ENCODE assay signal across 9 mouse cellular contexts in the genomic region with DNA sequence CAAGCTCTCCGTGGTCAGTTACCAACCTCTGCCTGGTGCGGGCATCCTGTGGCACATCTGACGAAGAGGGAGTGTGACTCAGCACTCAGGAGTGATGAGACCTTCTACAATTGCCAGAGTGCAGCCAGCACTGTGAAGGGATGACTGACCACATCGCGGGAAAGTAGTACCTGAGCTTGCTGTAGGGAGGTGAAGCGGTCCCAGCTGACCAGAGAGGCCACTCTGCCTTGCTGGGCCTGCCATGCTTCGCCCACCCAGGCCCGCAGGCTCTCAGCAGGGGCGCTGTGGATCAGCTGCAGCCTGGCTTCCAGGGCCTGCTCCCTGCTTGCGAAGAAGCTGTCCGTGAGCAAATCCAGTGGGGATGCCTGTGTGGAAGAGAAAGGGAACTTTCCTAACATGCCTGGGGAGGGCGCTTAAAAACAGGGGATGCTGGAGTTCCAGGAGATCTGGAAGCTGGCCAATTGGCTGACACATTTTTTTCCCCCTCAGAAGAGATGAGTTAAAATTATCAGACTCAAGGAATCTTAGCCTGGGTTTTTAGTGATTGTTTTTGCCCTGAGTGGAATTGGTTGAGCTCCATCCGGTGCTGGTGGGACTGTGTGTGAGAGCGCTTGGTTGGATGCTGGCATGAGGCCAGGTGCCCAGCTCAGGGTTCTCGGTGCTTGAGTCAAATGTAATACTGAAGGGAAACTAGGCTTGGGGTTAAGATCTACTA. TPM values are rescaled to one million over a fixed set of nuclear protein-coding genes. Genes with fewer than 3 reads are reported as not detected.
A peak's percentile ranks its signal among the peaks of the same experiment; 100 is the strongest.
DNase-seq lines count a peak whose midpoint lies in the region; ATAC-seq lines count a peak whose summit lies in the region.
"Had no signal": no experiment of that assay in that cellular context is flagged by ENCODE, and none has a peak within 500 bp of the region (broad histone marks: within the 10 kb centered on the region; RNA-seq: fewer than 3 reads in every experiment).

No protein-coding gene starts in this region.

- intact Hi-C loops in left cerebral cortex, postnatal 14 days (cut with DNase I): no loop called here

- H3K4me3 ChIP-seq in hindbrain, embryonic 13.5 days: no peak overlapping the region
- H3K4me3 ChIP-seq in hindbrain, embryonic 12.5 days: no peak overlapping the region
- H3K4me3 ChIP-seq: lung, embryonic 15.5 days had no signal

- H3K4me2 ChIP-seq in hindbrain, embryonic 13.5 days: no peak overlapping the region
- no peak overlapping the region for H3K4me2 ChIP-seq in hindbrain, embryonic 12.5 days (replicated peaks)
- H3K4me2 ChIP-seq: lung, embryonic 15.5 days had no signal

- peaks cover 57% of the 10 kb centered on the region for H3K36me3 ChIP-seq in hindbrain, embryonic 13.5 days
- peaks cover 50% of the 10 kb centered on the region for H3K36me3 ChIP-seq in hindbrain, embryonic 12.5 days

- ATAC-seq in hindbrain, embryonic 13.5 days (ENCODE audit: low FRiP score): no peak
- ATAC-seq in hindbrain, embryonic 12.5 days (ENCODE audit: low FRiP score): no peak

- H3K9ac ChIP-seq in hindbrain, embryonic 13.5 days: no peak overlapping the region
- no peak overlapping the region for H3K9ac ChIP-seq in hindbrain, embryonic 12.5 days
- H3K9ac ChIP-seq: lung, embryonic 15.5 days had no signal

- WGBS in hindbrain, embryonic 13.5 days: 79% methylated on average over 15 of the region's 15 CpGs
- 90% methylated on average over 15 of the region's 15 CpGs for WGBS in hindbrain, embryonic 12.5 days

- peak; percentile 56 for DNase-seq in 416B (ENCODE audit: low read depth)
- DNase-seq in cerebellum, postnatal 36 days: peak; percentile 42 to 43
- DNase-seq in left cerebral cortex, postnatal 14 days (ENCODE audit: low spot score in 2 of 2): peak; percentile 63 to 67
- DNase-seq in thymus, postnatal 10 days (ENCODE audit: low spot score in 2 of 2): no peak
- DNase-seq in spleen, postnatal 10 days (ENCODE audit: low spot score in 2 of 2): no peak
- DNase-seq in urinary bladder, postnatal 14 days (ENCODE audit: low spot score): no peak

- no peaks in the 10 kb centered on the region for H3K27me3 ChIP-seq in hindbrain, embryonic 13.5 days
- H3K27me3 ChIP-seq in hindbrain, embryonic 12.5 days: no peaks in the 10 kb centered on the region
- H3K27me3 ChIP-seq: lung, embryonic 15.5 days had no signal

- 0 out of 2 replicates have a peak overlapping the region, but pooled peaks have one; percentile 44 for H3K27ac ChIP-seq in hindbrain, embryonic 13.5 days
- H3K27ac ChIP-seq in hindbrain, embryonic 12.5 days: no peak overlapping the region
- H3K27ac ChIP-seq: lung, embryonic 15.5 days had no signal

- H3K4me1 ChIP-seq in hindbrain, embryonic 13.5 days (replicated peaks): peaks cover 24% of the 10 kb centered on the region
- H3K4me1 ChIP-seq in hindbrain, embryonic 12.5 days: 0 out of 2 replicates have a peak, but pooled peaks cover 5% of the 10 kb centered on the region
- H3K4me1 ChIP-seq: lung, embryonic 15.5 days had no signal

- no peaks in the 10 kb centered on the region for H3K9me3 ChIP-seq in hindbrain, embryonic 13.5 days
- H3K9me3 ChIP-seq in hindbrain, embryonic 12.5 days (replicated peaks): no peaks in the 10 kb centered on the region
- H3K9me3 ChIP-seq: lung, embryonic 15.5 days had no signal

RNA-seq across cellular contexts. Expression of a gene that starts 24.6 kb away (rescaled TPM):
- polyA plus RNA-seq in hindbrain, embryonic 13.5 days (2015; fragmentation: Nextera tagmentation; extraction: Ambion mirVana): 7.8 and 9.1 TPM in 2 replicates
- polyA plus RNA-seq in hindbrain, embryonic 12.5 days (2016; fragmentation: Nextera tagmentation; extraction: Ambion mirVana): 9.1 and 10.1 TPM in 2 replicates
- 1 to 10 TPM; 8.9 to 9.0 TPM for total RNA-seq in left cerebral cortex, postnatal 14 days (2021)

RNA-seq across cellular contexts. Expression of a gene that starts 42.8 kb away (rescaled TPM):
- polyA plus RNA-seq in hindbrain, embryonic 13.5 days (2015; fragmentation: Nextera tagmentation; extraction: Ambion mirVana): 27.9 and 28.8 TPM in 2 replicates
- 41.7 and 43.7 TPM in 2 replicates for polyA plus RNA-seq in hindbrain, embryonic 12.5 days (2016; fragmentation: Nextera tagmentation; extraction: Ambion mirVana)
- 10 to 100 TPM; 15.1 to 17.5 TPM for total RNA-seq in left cerebral cortex, postnatal 14 days (2021)

RNA-seq across cellular contexts. Expression of a gene that starts 43.1 kb away (rescaled TPM):
- 41.8 and 53.3 TPM in 2 replicates for polyA plus RNA-seq in hindbrain, embryonic 13.5 days (2015; fragmentation: Nextera tagmentation; extraction: Ambion mirVana)
- 37.1 and 46.1 TPM in 2 replicates for polyA plus RNA-seq in hindbrain, embryonic 12.5 days (2016; fragmentation: Nextera tagmentation; extraction: Ambion mirVana)
- total RNA-seq in left cerebral cortex, postnatal 14 days (2021): 10 to 100 TPM; 44.3 to 48.7 TPM

Comparison
In these comparisons a context has a peak if more than half of its experiments do, and no peak if none do; other contexts are left out.
1. DNase-seq: peak in 416B (single experiment), cerebellum, postnatal 36 days (2 of 2) and left cerebral cortex, postnatal 14 days (2 of 2); none in thymus, postnatal 10 days (0 of 2), spleen, postnatal 10 days (0 of 2) and urinary bladder, postnatal 14 days (single experiment).